Comparison of ENCODE assay signal across 8 mouse cellular contexts in genomic region chr1:175491861-175492682, GRCm38 (mm10). TPM values are rescaled to one million over a fixed set of nuclear protein-coding genes. Genes with fewer than 3 reads are reported as not detected.
DNase-seq lines count a peak whose midpoint lies in the region; ATAC-seq and TF ChIP-seq lines count a peak whose summit lies in the region.

Gene Rgs7 (minus strand): TSS chr1:175492500.

- TF ChIP-seq CTCF in intestine, postnatal 0 days (IDR thresholded peaks at IDR 0.05; ENCODE audit: low read depth): peak; percentile 14; the same call in 1 of the 2 replicates

- peak; percentile 84 for DNase-seq in adrenal gland, postnatal 10 days
- peak; percentile 70 for DNase-seq in embryo, embryonic 10.5 days (ENCODE audit: low spot score)
- DNase-seq in left cerebral cortex, postnatal 36 days (ENCODE audit: low spot score in 2 of 2): peak; percentile 79 to 85
- DNase-seq in right cerebral cortex, postnatal 36 days (ENCODE audit: low spot score in 2 of 2): peak; percentile 63 to 68

- no peaks in the 10 kb centered on the region for H3K4me1 ChIP-seq in intestine, postnatal 0 days (replicated peaks; ENCODE audit: control insufficient read depth, insufficient read depth, low read length)

- H3K9ac ChIP-seq in intestine, postnatal 0 days (ENCODE audit: low read depth, low read length): no peak within 1 kb of the TSS

- H3K4me2 ChIP-seq in intestine, postnatal 0 days (replicated peaks; ENCODE audit: low read depth): peak within 1 kb of the TSS; percentile 96

- H3K9me3 ChIP-seq in intestine, postnatal 0 days (ENCODE audit: control insufficient read depth): no peaks in the 10 kb centered on the region

- H3K36me3 ChIP-seq in intestine, postnatal 0 days (ENCODE audit: control insufficient read depth, insufficient read depth): no peaks in the 10 kb centered on the region

- ATAC-seq in granulocyte monocyte progenitor cell, adult 5-6 weeks (replicated peaks; ENCODE audit: poor library complexity, severe bottlenecking): peak; percentile 64
- ATAC-seq in intestine, postnatal 0 days: peak; percentile 85
- ATAC-seq in megakaryocyte-erythroid progenitor cell, adult 5-6 weeks (replicated peaks; ENCODE audit: low FRiP score, low TSS enrichment, poor library complexity, severe bottlenecking): peak; percentile 40
- no peak for ATAC-seq in erythroid progenitor cell, adult 5-6 weeks (replicated peaks; ENCODE audit: low FRiP score, poor library complexity, severe bottlenecking)

- peaks cover 12% of the 10 kb centered on the region for H3K27me3 ChIP-seq in intestine, postnatal 0 days (replicated peaks; ENCODE audit: control insufficient read depth, insufficient read depth, low read length)

- H3K27ac ChIP-seq in intestine, postnatal 0 days (ENCODE audit: low read depth, low read length): no peak within 1 kb of the TSS

- intact Hi-C loops in left cerebral cortex, postnatal 36 days (cut with DNase I): loop anchor here (2.0 kb wide), 1 partner anchor 195 kb away; no protein-coding TSS in a partner anchor

- under 1% methylated on average over 67 of the region's 82 CpGs for WGBS in intestine, postnatal 0 days

- peak within 1 kb of the TSS; percentile 54 for H3K4me3 ChIP-seq in intestine, postnatal 0 days (ENCODE audit: low read depth, low read length)

RNA-seq across cellular contexts. Expression of gene Rgs7, which starts in this region (rescaled TPM):
- 10 to 100 TPM; 20.2 to 21.7 TPM for total RNA-seq in adrenal gland, postnatal 10 days (2021)
- not detected in 2 replicates for total RNA-seq in granulocyte monocyte progenitor cell, adult 5-6 weeks (2014; fragmentation: Nextera tagmentation)
- total RNA-seq in granulocyte monocyte progenitor cell, adult 5-6 weeks (2017): not detected in 2 replicates
- polyA plus RNA-seq in intestine, postnatal 0 days (2015; fragmentation: Nextera tagmentation; extraction: Ambion mirVana): 0.55 and 0.63 TPM in 2 replicates
- total RNA-seq in left cerebral cortex, postnatal 36 days (2021): 100 to 1,000 TPM; 108 to 120 TPM
- total RNA-seq in megakaryocyte-erythroid progenitor cell, adult 5-6 weeks (2014; fragmentation: Nextera tagmentation): not detected in 2 replicates
- not detected in 2 replicates for total RNA-seq in megakaryocyte-erythroid progenitor cell, adult 5-6 weeks (2017)
- total RNA-seq in erythroid progenitor cell, adult 5-6 weeks (2015; ENCODE audit: low replicate concordance): not detected in 2 replicates
- 1.4 TPM in 1 of 2 replicates, not detected in the other for total RNA-seq in erythroid progenitor cell, adult 5-6 weeks (2017; ENCODE audit: low replicate concordance)

Comparison
In these comparisons a context has a peak if more than half of its experiments do, and no peak if none do; other contexts are left out.
1. RNA of gene Rgs7 (total RNA-seq): 108 to 120 TPM in left cerebral cortex, postnatal 36 days and 20.2 to 21.7 TPM in adrenal gland, postnatal 10 days; 1.4 TPM in erythroid progenitor cell, adult 5-6 weeks, not detected in granulocyte monocyte progenitor cell, adult 5-6 weeks and not detected in megakaryocyte-erythroid progenitor cell, adult 5-6 weeks; every median in the first group is over 4 times any median in the second.
2. RNA of gene Rgs7 (total RNA-seq): 108 to 120 TPM in left cerebral cortex, postnatal 36 days; 20.2 to 21.7 TPM in adrenal gland, postnatal 10 days; every median in the first group is over 4 times any median in the second.
3. Peak in ATAC-seq in granulocyte monocyte progenitor cell, adult 5-6 weeks; RNA of the gene not detected or under 1 TPM.
4. Peak in ATAC-seq, H3K4me3 ChIP-seq and H3K4me2 ChIP-seq in intestine, postnatal 0 days; RNA of the gene not detected or under 1 TPM.
5. Peak in ATAC-seq in megakaryocyte-erythroid progenitor cell, adult 5-6 weeks; RNA of the gene not detected or under 1 TPM.
6. Peak in every context shown above with its lines, with median percentiles within 50 percentile points of each other: DNase-seq.